ENCODE assay signal across 31 mouse cellular contexts in genomic region chr19:46103437-46104186, GRCm38 (mm10). TPM values are rescaled to one million over a fixed set of nuclear protein-coding genes. Genes with fewer than 3 reads are reported as not detected.
DNase-seq lines count a peak whose midpoint lies in the region; TF ChIP-seq lines count a peak whose summit lies in the region.
"Had no signal": no experiment of that assay in that cellular context is flagged by ENCODE, and none has a peak within 500 bp of the region (broad histone marks: within the 10 kb centered on the region; RNA-seq: fewer than 3 reads in every experiment).

No protein-coding gene starts in this region.

- H3K9ac ChIP-seq in liver, adult 2 months (ENCODE audit: low read depth, low read length), result no peak overlapping the region
- H3K9ac ChIP-seq: forebrain, embryonic 15.5 days; heart, embryonic 15.5 days; intestine, embryonic 15.5 days; liver, embryonic 13.5 days; neural tube, embryonic 13.5 days had no signal

- H3K4me1 ChIP-seq in liver, adult 2 months (ENCODE audit: control insufficient read depth, insufficient read depth, low read length), result peaks cover 4% of the 10 kb centered on the region; the same call in 1 of the 2 replicates
- H3K4me1 ChIP-seq: forebrain, embryonic 15.5 days; heart, embryonic 15.5 days; hindbrain, embryonic 10.5 days; intestine, embryonic 15.5 days; liver, embryonic 13.5 days; midbrain, embryonic 10.5 days; neural tube, embryonic 13.5 days had no signal

- no peak overlapping the region for H3K4me3 ChIP-seq in liver, adult 2 months (ENCODE audit: insufficient read depth, low read depth, low read length)
- H3K4me3 ChIP-seq: forebrain, embryonic 15.5 days; heart, adult 2 months; heart, embryonic 15.5 days; hindbrain, embryonic 10.5 days; intestine, embryonic 15.5 days; liver, embryonic 13.5 days; midbrain, embryonic 10.5 days; myocyte; neural tube, embryonic 13.5 days had no signal

- H3K27ac ChIP-seq in liver, adult 2 months (replicated peaks; ENCODE audit: insufficient read depth, low read depth, low read length), result no peak overlapping the region
- H3K27ac ChIP-seq: forebrain, embryonic 15.5 days; heart, adult 2 months; heart, embryonic 15.5 days; hindbrain, embryonic 10.5 days; intestine, embryonic 15.5 days; liver, embryonic 13.5 days; midbrain, embryonic 10.5 days; neural tube, embryonic 13.5 days had no signal

- H3K36me3 ChIP-seq in liver, adult 2 months (ENCODE audit: control insufficient read depth, insufficient read depth, low read length), result no peaks in the 10 kb centered on the region
- H3K36me3 ChIP-seq: forebrain, embryonic 15.5 days; heart, embryonic 15.5 days; hindbrain, embryonic 10.5 days; intestine, embryonic 15.5 days; liver, embryonic 13.5 days; midbrain, embryonic 10.5 days; neural tube, embryonic 13.5 days had no signal

- 25% methylated on average over 6 of the region's 6 CpGs for WGBS in liver, adult 2 months

- H3K27me3 ChIP-seq in liver, adult 2 months (ENCODE audit: control insufficient read depth, insufficient read depth, low read length), result no peaks in the 10 kb centered on the region
- H3K27me3 ChIP-seq: forebrain, embryonic 15.5 days; heart, embryonic 15.5 days; intestine, embryonic 15.5 days; liver, embryonic 13.5 days; neural tube, embryonic 13.5 days had no signal

- no peak for TF ChIP-seq CTCF in liver, adult 2 months (IDR thresholded peaks at IDR 0.05; ENCODE audit: low read depth, low read length)

- no peaks in the 10 kb centered on the region for H3K79me2 ChIP-seq in liver, adult 2 months (ENCODE audit: control insufficient read depth, insufficient read depth, low read length)

- no peak for TF ChIP-seq POLR2A in liver, adult 2 months (IDR thresholded peaks at IDR 0.05; ENCODE audit: extremely low read depth, insufficient read depth, low read length)

- DNase-seq in adrenal gland, adult 8-10 months, result peak; percentile 33
- DNase-seq in adrenal gland, postnatal 4 days (ENCODE audit: low spot score in 2 of 2), result no peak
- DNase-seq in liver, adult 2 months (ENCODE audit: extremely low read depth, low read depth, low spot score), result peak; percentile 77
- DNase-seq in liver, result no peak
- peak; percentile 9 to 42 for DNase-seq in lung, postnatal 4 days
- DNase-seq in lung, postnatal 36 days, result no peak
- no peak for DNase-seq in testis, postnatal 14 days (ENCODE audit: low spot score)
- DNase-seq: cerebellum, adult 9-10 months; gastrocnemius, postnatal 14 days; heart, adult 2 months; kidney, adult 8-10 months; kidney, postnatal 10 days; liver, embryonic 13.5 days; retina, postnatal 1 day; right cerebral cortex, postnatal 25 days; spleen, adult 18-20 months; thymus, postnatal 14 days had no signal

RNA-seq across cellular contexts. Expression of gene Nolc1, which starts 27.9 kb away (rescaled TPM):
- total RNA-seq in adrenal gland, adult 8-10 months (2022), result 10 to 100 TPM; 43.3 to 47.8 (median 45.5) TPM
- total RNA-seq in adrenal gland, postnatal 4 days (2021), result 10 to 100 TPM; 44.7 to 46.2 TPM
- total RNA-seq in liver, adult 2 months (2014; rRNA removed), result 3.4 and 3.8 TPM in 2 replicates
- polyA plus RNA-seq in liver, adult 2 months (2012; rRNA removed), result 5.6 and 7.3 TPM in 2 replicates

RNA-seq across cellular contexts. Expression of gene Elovl3, which starts 28.1 kb away (rescaled TPM):
- total RNA-seq in adrenal gland, adult 8-10 months (2022), result 10 to 100 TPM in 2 of 4 experiments, under 1 TPM in 2; 0.28 to 43.1 (median 15.1) TPM
- under 1 TPM; 0.31 to 0.93 TPM for total RNA-seq in adrenal gland, postnatal 4 days (2021)
- 0.67 and 9.8 TPM in 2 replicates for total RNA-seq in liver, adult 2 months (2014; rRNA removed)
- 2.6 and 3.7 TPM in 2 replicates for polyA plus RNA-seq in liver, adult 2 months (2012; rRNA removed)
- total RNA-seq: common myeloid progenitor, adult 5-6 weeks; gastrocnemius, postnatal 14 days; layer of hippocampus, adult 18-20 months; layer of hippocampus, postnatal 14 days; left cerebral cortex, adult 8-10 months had no signal
- polyA plus RNA-seq: CD4-positive, CD25-positive, alpha-beta regulatory T cell, adult 4 months; forebrain, embryonic 15.5 days; heart, embryonic 15.5 days; hindbrain, embryonic 10.5 days; hindbrain, embryonic 16.5 days; intestine, embryonic 15.5 days; liver, embryonic 13.5 days; midbrain, embryonic 10.5 days; neural tube, embryonic 13.5 days; Patski had no signal

RNA-seq across cellular contexts. Expression of gene Pitx3, which starts 44.5 kb away (rescaled TPM):
- under 1 TPM in 2 of 4 experiments, not detected in 2; 0.17 to 0.35 TPM for total RNA-seq in adrenal gland, adult 8-10 months (2022)
- 1 to 10 TPM in 1 of 2 experiments, under 1 TPM in 1; 0.56 to 2.0 TPM for total RNA-seq in adrenal gland, postnatal 4 days (2021)
- not detected in 2 replicates for total RNA-seq in liver, adult 2 months (2014; rRNA removed)
- polyA plus RNA-seq in liver, adult 2 months (2012; rRNA removed), result not detected in 2 replicates
- total RNA-seq: common myeloid progenitor, adult 5-6 weeks; layer of hippocampus, adult 18-20 months; layer of hippocampus, postnatal 14 days; left cerebral cortex, adult 8-10 months had no signal
- polyA plus RNA-seq: CD4-positive, CD25-positive, alpha-beta regulatory T cell, adult 4 months; forebrain, embryonic 15.5 days; hindbrain, embryonic 10.5 days; intestine, embryonic 15.5 days; Patski had no signal

RNA-seq across cellular contexts. Expression of gene Gbf1, which starts 48.7 kb away (rescaled TPM):
- 100 to 1,000 TPM in 1 of 4 experiments, 10 to 100 TPM in 3; 81.0 to 101 (median 85.3) TPM for total RNA-seq in adrenal gland, adult 8-10 months (2022)
- total RNA-seq in adrenal gland, postnatal 4 days (2021), result 10 to 100 TPM; 64.2 to 77.1 TPM
- total RNA-seq in liver, adult 2 months (2014; rRNA removed), result 25.0 and 25.7 TPM in 2 replicates
- 49.3 and 58.1 TPM in 2 replicates for polyA plus RNA-seq in liver, adult 2 months (2012; rRNA removed)

RNA-seq across cellular contexts. Expression of gene Ldb1, which starts 58.6 kb away (rescaled TPM):
- 100 to 1,000 TPM in 2 of 4 experiments, 10 to 100 TPM in 2; 55.5 to 115 (median 89.6) TPM for total RNA-seq in adrenal gland, adult 8-10 months (2022)
- total RNA-seq in adrenal gland, postnatal 4 days (2021), result 100 to 1,000 TPM; 161 TPM
- total RNA-seq in liver, adult 2 months (2014; rRNA removed), result 14.9 and 18.1 TPM in 2 replicates
- 27.9 and 42.1 TPM in 2 replicates for polyA plus RNA-seq in liver, adult 2 months (2012; rRNA removed)

Comparison
In these comparisons a context has a peak if more than half of its experiments do, and no peak if none do; other contexts are left out.
1. DNase-seq: peak in adrenal gland, adult 8-10 months (single experiment), liver, adult 2 months (single experiment) and lung, postnatal 4 days (2 of 2); none in adrenal gland, postnatal 4 days (0 of 2), liver (single experiment), lung, postnatal 36 days (single experiment) and testis, postnatal 14 days (single experiment).